Mouse (Mus musculus) kidney, adult 8-10 months (tissue): ENCODE measurements around the gene Tuba3a.
A peak's percentile ranks its signal among the peaks of the same experiment; 100 is the strongest.

Source experiments
- DNase-seq, 2 experiments: peaks; one replicate each; pipeline ENCODE4 v3.0.0; 2022

Tuba3a gene

GRCm38 (mm10) chr6:125285890-125286289 lies at the start of gene Tuba3a:
Gene Tuba3a, minus strand, starts transcription at chr6:125286042.
- DNase-seq, result no peak

- no peak for DNase-seq
These were observed 48.5 kb upstream of the Tuba3a start for GRCm38 (mm10) chr6:125334356-125334755.

- no peak for DNase-seq
These were observed 47.5 kb upstream of the Tuba3a start for GRCm38 (mm10) chr6:125333112-125333899.

- DNase-seq, result peak; percentile 93 to 95
These were observed 44.9 kb upstream of the Tuba3a start for GRCm38 (mm10) chr6:125330626-125331326.

GRCm38 (mm10) chr6:125328243-125328642 lies 42.4 kb upstream of the Tuba3a start:
- peak in 1 of 2 experiments; percentile 62 for DNase-seq

GRCm38 (mm10) chr6:125325337-125325736 lies 39.5 kb upstream of the Tuba3a start:
- DNase-seq, result no peak

GRCm38 (mm10) chr6:125323547-125323946 lies 37.7 kb upstream of the Tuba3a start:
- DNase-seq, result no peak

GRCm38 (mm10) chr6:125322794-125323193 lies 37.0 kb upstream of the Tuba3a start:
- DNase-seq, result no peak

- DNase-seq, result peak; percentile 69 to 87
These were observed 35.4 kb upstream of the Tuba3a start for GRCm38 (mm10) chr6:125321114-125321855.

- peak; percentile 56 to 80 for DNase-seq
These were observed 34.5 kb upstream of the Tuba3a start, which contains the start of gene Scnn1a for GRCm38 (mm10) chr6:125320323-125320722. Gene Scnn1a, plus strand, starts transcription at chr6:125320659.

GRCm38 (mm10) chr6:125319919-125320296 lies 34.1 kb upstream of the Tuba3a start:
- DNase-seq, result no peak

GRCm38 (mm10) chr6:125318981-125319918 lies 33.4 kb upstream of the Tuba3a start:
- no peak for DNase-seq

GRCm38 (mm10) chr6:125317077-125317476 lies 31.2 kb upstream of the Tuba3a start:
- no peak for DNase-seq

- peak; percentile 48 to 70 for DNase-seq
These were observed 28.9 kb upstream of the Tuba3a start for GRCm38 (mm10) chr6:125314746-125315145.

- DNase-seq, result no peak
These were observed 28.4 kb upstream of the Tuba3a start for GRCm38 (mm10) chr6:125314231-125314563.

- DNase-seq, result peak; percentile 86 to 90
These were observed 27.8 kb upstream of the Tuba3a start, which contains the start of gene Ltbr for GRCm38 (mm10) chr6:125313546-125314230. Gene Ltbr, minus strand, starts transcription at chr6:125313885.

- DNase-seq, result peak in 1 of 2 experiments; percentile 49
These were observed 26.9 kb upstream of the Tuba3a start for GRCm38 (mm10) chr6:125312581-125313355.

- DNase-seq, result no peak
These were observed 26.3 kb upstream of the Tuba3a start for GRCm38 (mm10) chr6:125312171-125312570.

- DNase-seq, result no peak
These were observed 23.6 kb upstream of the Tuba3a start for GRCm38 (mm10) chr6:125309406-125309805.

- DNase-seq, result no peak
These were observed 23.1 kb upstream of the Tuba3a start for GRCm38 (mm10) chr6:125308921-125309320.

- DNase-seq, result no peak
These were observed 21.2 kb upstream of the Tuba3a start for GRCm38 (mm10) chr6:125307091-125307490.
